Mouse (Mus musculus) MEL (cell line): ENCODE data around the gene Trip12.

ENCODE experiments used
- BHLHE40 ChIP-seq: IDR thresholded peaks from 2 replicates; pipeline ENCODE4 v1.6.1; 2012; ENCODE audit warnings: low read depth, mild to moderate bottlenecking, inconsistent platforms, low read length, improper control_type of control experiment, borderline replicate concordance
- CTCF ChIP-seq, 3 experiments: IDR thresholded peaks in 2 of 3; conservative IDR thresholded peaks in 1 of 3; 2 replicates each; pipeline ENCODE4 v1.5.1; 2011 to 2012; ENCODE audit warnings: low read length in 3 of 3, low read depth in 2 of 3, mild to moderate bottlenecking in 2 of 3, improper control_type of control experiment in 1 of 3, inconsistent platforms in 1 of 3, mixed read lengths in 1 of 3, moderate library complexity in 1 of 3; ENCODE audit not compliant: control insufficient read depth in 1 of 3, insufficient read depth in 1 of 3, poor library complexity in 1 of 3, severe bottlenecking in 1 of 3
- EP300 ChIP-seq, 2 experiments: IDR thresholded peaks; 2 replicates each; pipeline ENCODE4 v1.6.1; 2011; ENCODE audit warnings: improper control_type of control experiment in 2 of 2, low read length in 2 of 2, low read depth in 1 of 2, mild to moderate bottlenecking in 1 of 2
- GATA1 ChIP-seq: IDR thresholded peaks from 2 replicates; pipeline ENCODE4 v1.6.1; 2011; ENCODE audit warnings: low read depth, low read length, improper control_type of control experiment
- MAZ ChIP-seq: IDR thresholded peaks from 2 replicates; pipeline ENCODE4 v1.6.1; 2012; ENCODE audit warnings: low read depth, mild to moderate bottlenecking, inconsistent platforms, low read length, improper control_type of control experiment
- NRF1 ChIP-seq: IDR thresholded peaks from 2 replicates; pipeline ENCODE4 v1.6.1; 2014; ENCODE audit warnings: low read depth, mild to moderate bottlenecking, inconsistent platforms, low read length, improper control_type of control experiment, moderate library complexity; ENCODE audit not compliant: poor library complexity, insufficient read depth, severe bottlenecking
- POLR2A ChIP-seq, 2 experiments: IDR thresholded peaks; 2 replicates each; pipeline ENCODE4 v1.6.1; 2011 to 2012; ENCODE audit warnings: low read length in 2 of 2, mild to moderate bottlenecking in 2 of 2, control low read depth in 1 of 2, improper control_type of control experiment in 1 of 2, low read depth in 1 of 2, moderate library complexity in 1 of 2; ENCODE audit not compliant: control insufficient read depth in 1 of 2, insufficient read depth in 1 of 2, poor library complexity in 1 of 2
- SIN3A ChIP-seq: IDR thresholded peaks from 2 replicates; pipeline ENCODE4 v1.6.1; 2012; ENCODE audit warnings: low read length, improper control_type of control experiment, inconsistent platforms
- TBP ChIP-seq: IDR thresholded peaks from 2 replicates; pipeline ENCODE4 v1.8.0; 2011; ENCODE audit warnings: low read depth, low read length, improper control_type of control experiment
- TCF12 ChIP-seq: IDR thresholded peaks from 2 replicates; pipeline ENCODE4 v1.6.1; 2014; ENCODE audit warnings: low read depth, mild to moderate bottlenecking, inconsistent platforms, low read length, improper control_type of control experiment, moderate library complexity
- UBTF ChIP-seq: IDR thresholded peaks from 2 replicates; pipeline ENCODE4 v1.6.1; 2012; ENCODE audit warnings: low read depth, mild to moderate bottlenecking, inconsistent platforms, low read length, improper control_type of control experiment, moderate library complexity, borderline replicate concordance; ENCODE audit not compliant: insufficient read depth
- ZC3H11A ChIP-seq: IDR thresholded peaks from 2 replicates; pipeline ENCODE4 v1.6.1; 2012; ENCODE audit warnings: low read depth, mild to moderate bottlenecking, inconsistent platforms, low read length, improper control_type of control experiment
- ZNF384 ChIP-seq: IDR thresholded peaks from 2 replicates; pipeline ENCODE4 v1.6.1; 2012; ENCODE audit warnings: low read depth, mild to moderate bottlenecking, inconsistent platforms, low read length, improper control_type of control experiment

DNA sequence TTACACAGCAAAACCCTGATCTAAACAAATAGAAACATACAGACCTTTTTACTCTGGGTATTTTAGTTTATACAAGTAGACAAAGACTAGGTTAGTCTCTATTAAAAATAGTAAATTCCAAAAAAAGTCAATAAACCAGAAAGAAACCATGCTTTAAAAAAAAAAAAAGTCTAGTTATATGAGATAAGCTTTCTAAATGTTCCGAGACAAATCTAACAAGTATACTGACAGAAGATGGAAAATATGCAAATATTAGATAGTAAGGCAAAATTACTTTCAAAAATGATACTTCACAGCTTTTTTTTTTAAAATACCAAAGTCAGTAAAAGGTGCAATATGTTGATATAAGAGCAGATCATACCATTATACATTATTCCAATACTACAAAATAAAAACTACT lies 22.7 kb downstream of the Trip12 start:
- TF ChIP-seq CTCF (IDR thresholded peaks at IDR 0.05 in 2 of 3, conservative IDR thresholded peaks at IDR 0.05 in 1 of 3; ENCODE audit: control insufficient read depth in 1 of 3, insufficient read depth in 1 of 3, low read depth in 2 of 3, low read length in 3 of 3, poor library complexity in 1 of 3, severe bottlenecking in 1 of 3) = no peak
- no peak for TF ChIP-seq UBTF
- no peak for TF ChIP-seq POLR2A (IDR thresholded peaks at IDR 0.05; ENCODE audit: control insufficient read depth in 1 of 2, insufficient read depth in 1 of 2, low read depth in 1 of 2, low read length in 2 of 2, poor library complexity in 1 of 2)
- TF ChIP-seq NRF1 = no peak
- no peak for TF ChIP-seq EP300 (IDR thresholded peaks at IDR 0.05; ENCODE audit: low read depth in 1 of 2, low read length in 2 of 2)
- TF ChIP-seq MAZ = no peak
- no peak for TF ChIP-seq ZC3H11A
- TF ChIP-seq TCF12 = no peak
- TF ChIP-seq SIN3A = no peak
- TF ChIP-seq GATA1 = no peak
- TF ChIP-seq BHLHE40 = no peak
- TF ChIP-seq ZNF384 = no peak
- TF ChIP-seq TBP = no peak
